Mouse (Mus musculus): ENCODE results near the gene Trpm8. TPM values are rescaled to one million over a fixed set of nuclear protein-coding genes. Genes with fewer than 3 reads are reported as not detected.

The Trpm8 gene
- polyA plus RNA-seq, 1 experiment from 2014 or later: not detected

GRCm38 (mm10) chr1:88350761-88351160, 73.3 kb downstream of the Trpm8 start:
- DNase-seq: no peak
- 67% methylated on average over 9 of the region's 9 CpGs for WGBS (ENCODE audit: insufficient replicate concordance)
- no peak overlapping the region for H3K4me3 ChIP-seq (replicated peaks)

GRCm38 (mm10) chr1:88355025-88355424, 77.6 kb downstream of the Trpm8 start:
- WGBS (ENCODE audit: insufficient replicate concordance): 66% methylated on average over 12 of the region's 12 CpGs
- DNase-seq (no peak), ATAC-seq (ENCODE audit: low read depth) (no peak)
- Histone ChIP-seq H3K4me1 (replicated peaks) (no peaks in the 10 kb centered on the region), H3K36me3 (no peaks in the 10 kb centered on the region), H3K27me3 (no peaks in the 10 kb centered on the region), H3K9ac (no peak overlapping the region), H3K9me3 (replicated peaks) (no peaks in the 10 kb centered on the region), H3K4me3 (replicated peaks) (no peak overlapping the region), H3K4me2 (no peak overlapping the region), H3K27ac (no peak overlapping the region)

More at GRCm38 (mm10) chr1:88350761-88351160, 73.3 kb downstream of the Trpm8 start:
- Histone ChIP-seq H3K9me3 (replicated peaks) (no peaks in the 10 kb centered on the region), H3K4me2 (no peak overlapping the region), H3K36me3 (no peaks in the 10 kb centered on the region), H3K27me3 (no peaks in the 10 kb centered on the region), H3K9ac (no peak overlapping the region), H3K27ac (no peak overlapping the region), H3K4me1 (replicated peaks) (no peaks in the 10 kb centered on the region)
- no peak for ATAC-seq (ENCODE audit: low read depth)

- H3K27me3 ChIP-seq: no peaks in the 10 kb centered on the region
- no peaks in the 10 kb centered on the region for H3K9me3 ChIP-seq (replicated peaks)
- ATAC-seq (ENCODE audit: low read depth) (no peak), DNase-seq (no peak)
- no peak overlapping the region for H3K9ac ChIP-seq
- H3K4me2 ChIP-seq: no peak overlapping the region
- H3K4me1 ChIP-seq (replicated peaks): no peaks in the 10 kb centered on the region
- H3K27ac ChIP-seq: no peak overlapping the region
- no peaks in the 10 kb centered on the region for H3K36me3 ChIP-seq
- H3K4me3 ChIP-seq (replicated peaks): no peak overlapping the region
- WGBS (ENCODE audit: insufficient replicate concordance): 64% methylated on average over 3 of the region's 3 CpGs
Observed at GRCm38 (mm10) chr1:88355681-88356080, 78.2 kb downstream of the Trpm8 start.

- DNase-seq: no peak
- no peaks in the 10 kb centered on the region for H3K27me3 ChIP-seq
- H3K27ac ChIP-seq: no peak overlapping the region
- H3K36me3 ChIP-seq: no peaks in the 10 kb centered on the region
- WGBS (ENCODE audit: insufficient replicate concordance): 66% methylated on average over 6 of the region's 6 CpGs
- no peaks in the 10 kb centered on the region for H3K9me3 ChIP-seq (replicated peaks)
- no peak overlapping the region for H3K9ac ChIP-seq
- no peak overlapping the region for H3K4me2 ChIP-seq
- ATAC-seq (ENCODE audit: low read depth): no peak
- H3K4me3 ChIP-seq (replicated peaks): no peak overlapping the region
- H3K4me1 ChIP-seq (replicated peaks): no peaks in the 10 kb centered on the region
Observed at GRCm38 (mm10) chr1:88356616-88357015, 79.2 kb downstream of the Trpm8 start.

- Histone ChIP-seq H3K9me3 (replicated peaks) (no peaks in the 10 kb centered on the region), H3K4me1 (replicated peaks) (no peaks in the 10 kb centered on the region), H3K27ac (no peak overlapping the region), H3K4me3 (replicated peaks) (no peak overlapping the region), H3K4me2 (no peak overlapping the region), H3K9ac (no peak overlapping the region), H3K27me3 (no peaks in the 10 kb centered on the region), H3K36me3 (no peaks in the 10 kb centered on the region)
- WGBS (ENCODE audit: insufficient replicate concordance): 66% methylated on average over 6 of the region's 6 CpGs
- DNase-seq (no peak), ATAC-seq (ENCODE audit: low read depth) (no peak; the same call in 1 of the 2 replicates)
Observed at GRCm38 (mm10) chr1:88357458-88358090, 80.1 kb downstream of the Trpm8 start.

GRCm38 (mm10) chr1:88358102-88358654, 80.7 kb downstream of the Trpm8 start:
- Histone ChIP-seq H3K36me3 (no peaks in the 10 kb centered on the region), H3K27ac (no peak overlapping the region), H3K9me3 (replicated peaks) (no peaks in the 10 kb centered on the region), H3K9ac (no peak overlapping the region), H3K27me3 (no peaks in the 10 kb centered on the region), H3K4me1 (replicated peaks) (no peaks in the 10 kb centered on the region), H3K4me2 (no peak overlapping the region), H3K4me3 (replicated peaks) (no peak overlapping the region)
- 64% methylated on average over 7 of the region's 7 CpGs for WGBS (ENCODE audit: insufficient replicate concordance)
- DNase-seq (no peak), ATAC-seq (ENCODE audit: low read depth) (no peak)

GRCm38 (mm10) chr1:88361085-88361484, 83.6 kb downstream of the Trpm8 start:
- Histone ChIP-seq H3K27me3 (no peaks in the 10 kb centered on the region), H3K4me3 (replicated peaks) (no peak overlapping the region), H3K27ac (no peak overlapping the region), H3K9ac (no peak overlapping the region), H3K4me2 (no peak overlapping the region), H3K4me1 (replicated peaks) (no peaks in the 10 kb centered on the region), H3K9me3 (replicated peaks) (no peaks in the 10 kb centered on the region), H3K36me3 (no peaks in the 10 kb centered on the region)
- 70% methylated on average over 4 of the region's 4 CpGs for WGBS (ENCODE audit: insufficient replicate concordance)
- ATAC-seq (ENCODE audit: low read depth): no peak
- DNase-seq: no peak

GRCm38 (mm10) chr1:88366881-88367644, 89.6 kb downstream of the Trpm8 start:
- Histone ChIP-seq H3K27me3 (no peaks in the 10 kb centered on the region), H3K4me1 (replicated peaks) (no peaks in the 10 kb centered on the region), H3K36me3 (no peaks in the 10 kb centered on the region), H3K4me3 (replicated peaks) (no peak overlapping the region), H3K27ac (no peak overlapping the region), H3K4me2 (no peak overlapping the region), H3K9ac (no peak overlapping the region), H3K9me3 (replicated peaks) (0 out of 2 replicates have a peak, but pooled peaks cover 4% of the 10 kb centered on the region)
- ATAC-seq (ENCODE audit: low read depth) (no peak), DNase-seq (no peak)
- 61% methylated on average over 11 of the region's 11 CpGs for WGBS (ENCODE audit: insufficient replicate concordance)

- Histone ChIP-seq H3K27me3 (no peaks in the 10 kb centered on the region), H3K9ac (no peak overlapping the region), H3K27ac (no peak overlapping the region), H3K4me2 (no peak overlapping the region), H3K36me3 (no peaks in the 10 kb centered on the region), H3K4me1 (replicated peaks) (no peaks in the 10 kb centered on the region), H3K9me3 (replicated peaks) (no peaks in the 10 kb centered on the region), H3K4me3 (replicated peaks) (no peak overlapping the region)
- WGBS (ENCODE audit: insufficient replicate concordance): 68% methylated on average over 1 of the region's 1 CpGs
- ATAC-seq (ENCODE audit: low read depth) (no peak), DNase-seq (no peak)
Observed at GRCm38 (mm10) chr1:88378446-88378845, 101.0 kb downstream of the Trpm8 start.

- Histone ChIP-seq H3K9me3 (replicated peaks) (no peaks in the 10 kb centered on the region), H3K36me3 (no peaks in the 10 kb centered on the region), H3K4me3 (replicated peaks) (no peak overlapping the region), H3K4me1 (replicated peaks) (no peaks in the 10 kb centered on the region), H3K27me3 (no peaks in the 10 kb centered on the region), H3K27ac (no peak overlapping the region), H3K9ac (no peak overlapping the region), H3K4me2 (no peak overlapping the region)
- WGBS (ENCODE audit: insufficient replicate concordance): 53% methylated on average over 4 of the region's 4 CpGs
- DNase-seq (no peak), ATAC-seq (ENCODE audit: low read depth) (no peak)
Observed at GRCm38 (mm10) chr1:88391632-88392031, 114.2 kb downstream of the Trpm8 start.

GRCm38 (mm10) chr1:88393321-88393720, 115.9 kb downstream of the Trpm8 start:
- WGBS (ENCODE audit: insufficient replicate concordance): 60% methylated on average over 5 of the region's 5 CpGs
- DNase-seq (no peak), ATAC-seq (ENCODE audit: low read depth) (no peak; the same call in 1 of the 2 replicates)
- Histone ChIP-seq H3K4me1 (replicated peaks) (no peaks in the 10 kb centered on the region), H3K4me3 (replicated peaks) (no peak overlapping the region), H3K9ac (no peak overlapping the region), H3K27ac (no peak overlapping the region), H3K36me3 (no peaks in the 10 kb centered on the region), H3K4me2 (no peak overlapping the region), H3K27me3 (no peaks in the 10 kb centered on the region), H3K9me3 (replicated peaks) (no peaks in the 10 kb centered on the region)
